Mouse (Mus musculus): ENCODE measurements around the gene Oxsm.

- TF ChIP-seq CTCF (conservative IDR thresholded peaks at IDR 0.05; ENCODE audit: insufficient read depth, insufficient read length, low read depth, low read length) (no peak), POLR2A (IDR thresholded peaks at IDR 0.05; ENCODE audit: low read depth, low read length) (no peak)
These were observed 928 bp downstream of the Oxsm start for GRCm38 (mm10) chr14:16248603-16249157.
